Mouse (Mus musculus) C2C12 (cell line): ENCODE measurements around the gene Sox6.

ENCODE experiments used
- CEBPB ChIP-seq: IDR thresholded peaks from one replicate; pipeline ENCODE4 v1.6.1; 2011; ENCODE audit warnings: low read depth, mild to moderate bottlenecking, control low read depth, moderate library complexity
- CTCF ChIP-seq: IDR thresholded peaks from one replicate; pipeline ENCODE4 v1.5.1; 2011; ENCODE audit not compliant: control insufficient read depth, insufficient read depth, insufficient read length
- MAX ChIP-seq: IDR thresholded peaks from one replicate; pipeline ENCODE4 v1.6.1; 2011; ENCODE audit warnings: mild to moderate bottlenecking, control low read depth
- USF1 ChIP-seq: IDR thresholded peaks from one replicate; pipeline ENCODE4 v1.6.1; 2011; ENCODE audit warnings: low read depth, mild to moderate bottlenecking, control low read depth, moderate library complexity

GRCm38 (mm10) chr7:115491721-115492120, 546.9 kb downstream of the Sox6 start:
- TF ChIP-seq CTCF: no peak
- TF ChIP-seq USF1: no peak
- TF ChIP-seq MAX: no peak
- no peak for TF ChIP-seq CEBPB
